Mouse (Mus musculus) myocyte (in vitro differentiated cells): ENCODE results near the gene Prpf4.

ENCODE experiments used
- E2F4 ChIP-seq: IDR thresholded peaks from one replicate; pipeline ENCODE4 v1.6.1; 2011; ENCODE audit warnings: mild to moderate bottlenecking, control low read depth, moderate library complexity; ENCODE audit not compliant: insufficient read depth
- MAX ChIP-seq: IDR thresholded peaks from one replicate; pipeline ENCODE4 v1.6.1; 2011; ENCODE audit warnings: low read depth, mild to moderate bottlenecking, control low read depth
- POLR2A ChIP-seq: IDR thresholded peaks from one replicate; pipeline ENCODE4 v1.6.1; 2011; ENCODE audit warnings: low read depth, mild to moderate bottlenecking, control low read depth, moderate library complexity; ENCODE audit not compliant: insufficient read length
- REST ChIP-seq: IDR thresholded peaks from one replicate; pipeline ENCODE4 v1.6.1; 2011; ENCODE audit warnings: mild to moderate bottlenecking, control low read depth, moderate library complexity; ENCODE audit not compliant: insufficient read depth, insufficient read length
- SRF ChIP-seq: IDR thresholded peaks from one replicate; pipeline ENCODE4 v1.6.1; 2011; ENCODE audit warnings: low read depth; ENCODE audit not compliant: control insufficient read depth, insufficient read length
- TCF3 ChIP-seq: IDR thresholded peaks from one replicate; pipeline ENCODE4 v1.6.1; 2011; ENCODE audit warnings: low read depth, control low read depth; ENCODE audit not compliant: insufficient read length
- USF1 ChIP-seq: IDR thresholded peaks from one replicate; pipeline ENCODE4 v1.6.1; 2011; ENCODE audit warnings: low read depth, mild to moderate bottlenecking, control low read depth, moderate library complexity

GRCm38 (mm10) chr4:62397616-62398365 lies 10.8 kb upstream of the Prpf4 start:
- no peak for TF ChIP-seq POLR2A
- TF ChIP-seq REST = no peak
- TF ChIP-seq E2F4 = no peak
- no peak for TF ChIP-seq USF1
- no peak for TF ChIP-seq SRF
- TF ChIP-seq TCF3 = no peak
- no peak for TF ChIP-seq MAX
